15 mouse cellular contexts compared by ENCODE assay signal in the genomic region with DNA sequence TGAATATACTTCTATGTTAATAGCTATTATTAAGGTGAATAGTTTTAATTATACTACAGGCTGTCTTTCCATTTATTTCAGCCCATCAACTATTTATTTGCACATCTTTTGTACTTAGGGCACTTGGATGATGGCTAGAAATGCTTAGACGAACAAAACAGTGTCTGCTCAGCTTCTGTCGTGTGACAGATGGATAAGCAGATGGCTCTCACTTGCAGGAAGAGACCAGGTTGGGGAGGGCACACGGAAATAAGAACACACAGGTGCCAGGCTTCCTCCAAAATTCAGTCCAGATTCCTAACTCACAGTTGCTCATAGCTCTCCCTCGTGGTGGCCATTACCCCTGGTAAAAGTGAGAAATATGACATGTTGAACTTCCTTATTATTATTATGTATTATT.
DNase-seq lines count a peak whose midpoint lies in the region; ATAC-seq lines count a peak whose summit lies in the region.
"Had no signal": no experiment of that assay in that cellular context is flagged by ENCODE, and none has a peak within 500 bp of the region (broad histone marks: within the 10 kb centered on the region; RNA-seq: fewer than 3 reads in every experiment).

No protein-coding gene starts in this region.

- no peak overlapping the region for H3K27ac ChIP-seq in forebrain, embryonic 16.5 days (ENCODE audit: low read length)
- H3K27ac ChIP-seq: embryonic facial prominence, embryonic 13.5 days; hindbrain, embryonic 15.5 days; neural tube, embryonic 13.5 days had no signal

- H3K9me3 ChIP-seq in forebrain, embryonic 16.5 days (ENCODE audit: control insufficient read depth, low read length) = no peaks in the 10 kb centered on the region
- H3K9me3 ChIP-seq: embryonic facial prominence, embryonic 13.5 days; hindbrain, embryonic 15.5 days; neural tube, embryonic 13.5 days had no signal

- DNase-seq in heart, adult 11 months = peak; percentile 46
- no peak for DNase-seq in heart, adult 8-10 months (ENCODE audit: low spot score)
- DNase-seq in right cerebral cortex, postnatal 10 days (ENCODE audit: low spot score in 2 of 2) = peak; percentile 37 to 44
- no peak for DNase-seq in right cerebral cortex, postnatal 4 days
- DNase-seq in spleen, postnatal 14 days (ENCODE audit: low spot score in 2 of 2) = no peak
- no peak for DNase-seq in c-Kit-positive CD71-positive TER-119-positive erythroid progenitor cells, embryonic 14.5 days (ENCODE audit: low spot score)
- DNase-seq in MN1 (ENCODE audit: low spot score) = no peak
- DNase-seq: adrenal gland, postnatal 10 days; kidney, adult 8-10 months; liver, postnatal 0 days; thymus, adult 2 months had no signal

- peaks cover 4% of the 10 kb centered on the region; the same call in 1 of the 2 replicates for H3K4me1 ChIP-seq in forebrain, embryonic 16.5 days (replicated peaks; ENCODE audit: control insufficient read depth, insufficient read depth, low read length)
- H3K4me1 ChIP-seq: embryonic facial prominence, embryonic 13.5 days; neural tube, embryonic 13.5 days had no signal

- H3K27me3 ChIP-seq in forebrain, embryonic 16.5 days (replicated peaks; ENCODE audit: control insufficient read depth, insufficient read depth, low read length) = no peaks in the 10 kb centered on the region
- H3K27me3 ChIP-seq: embryonic facial prominence, embryonic 13.5 days; hindbrain, embryonic 15.5 days; neural tube, embryonic 13.5 days had no signal

- no peak overlapping the region for H3K4me3 ChIP-seq in forebrain, embryonic 16.5 days (replicated peaks; ENCODE audit: low read length)
- H3K4me3 ChIP-seq: embryonic facial prominence, embryonic 13.5 days; hindbrain, embryonic 15.5 days; neural tube, embryonic 13.5 days had no signal

- WGBS in forebrain, embryonic 16.5 days = 62% methylated on average over 4 of the region's 4 CpGs

- no peaks in the 10 kb centered on the region for H3K36me3 ChIP-seq in forebrain, embryonic 16.5 days (ENCODE audit: control insufficient read depth, insufficient read depth)
- H3K36me3 ChIP-seq: embryonic facial prominence, embryonic 13.5 days; hindbrain, embryonic 15.5 days; neural tube, embryonic 13.5 days had no signal

- no peak overlapping the region for H3K9ac ChIP-seq in forebrain, embryonic 16.5 days (replicated peaks; ENCODE audit: low read depth, low read length)
- H3K9ac ChIP-seq: embryonic facial prominence, embryonic 13.5 days; hindbrain, embryonic 15.5 days; liver, postnatal 0 days; neural tube, embryonic 13.5 days had no signal

- no peak overlapping the region for H3K4me2 ChIP-seq in forebrain, embryonic 16.5 days (ENCODE audit: low read length)
- H3K4me2 ChIP-seq: embryonic facial prominence, embryonic 13.5 days; hindbrain, embryonic 15.5 days; neural tube, embryonic 13.5 days had no signal

- peak; percentile 72 for ATAC-seq in forebrain, embryonic 16.5 days
- ATAC-seq: liver, postnatal 0 days had no signal

Comparison
In these comparisons a context has a peak if more than half of its experiments do, and no peak if none do; other contexts are left out.
1. DNase-seq: peak in heart, adult 11 months (single experiment) and right cerebral cortex, postnatal 10 days (2 of 2); none in heart, adult 8-10 months (single experiment), right cerebral cortex, postnatal 4 days (single experiment), spleen, postnatal 14 days (0 of 2), c-Kit-positive CD71-positive TER-119-positive erythroid progenitor cells, embryonic 14.5 days (single experiment) and MN1 (single experiment).